Mouse (Mus musculus) gastrocnemius, adult 8-10 months (tissue): Measurements from ENCODE around the gene C8g. TPM values are rescaled to one million over a fixed set of nuclear protein-coding genes. Genes with fewer than 3 reads are reported as not detected.

Experiments
- DNase-seq, 2 experiments: peaks; one replicate each; pipeline ENCODE4 v3.0.0; 2022; ENCODE audit warnings: low spot score in 2 of 2
- total RNA-seq, 4 experiments: library from RNA; stranded (reverse); gene quantifications; 2 replicates each; pipeline ENCODE4 v1.2.4; 2022

C8g gene
- total RNA-seq, 4 experiments from 2014 or later, result 1.0 to 1.8 (median 1.6) TPM

GRCm38 (mm10) chr2:25468962-25469915 lies 32.3 kb downstream of the C8g start:
- DNase-seq, result no peak

- DNase-seq, result no peak
Measured at GRCm38 (mm10) chr2:25467606-25468303, 33.8 kb downstream of the C8g start.

- DNase-seq, result no peak
Measured at GRCm38 (mm10) chr2:25465816-25466635, 35.5 kb downstream of the C8g start.

- DNase-seq, result no peak
Measured at GRCm38 (mm10) chr2:25465256-25465655, 36.3 kb downstream of the C8g start.

- no peak for DNase-seq
Measured at GRCm38 (mm10) chr2:25463630-25464029, 37.9 kb downstream of the C8g start.

- no peak for DNase-seq
Measured at GRCm38 (mm10) chr2:25461407-25461806, 40.1 kb downstream of the C8g start.

- peak; percentile 83 to 93 for DNase-seq
Measured at GRCm38 (mm10) chr2:25460551-25461309, 40.8 kb downstream of the C8g start, which contains the start of gene Paxx. TSS of gene Paxx (minus strand) at chr2:25461094.

GRCm38 (mm10) chr2:25460135-25460534 lies 41.4 kb downstream of the C8g start:
- peak in 1 of 2 experiments; percentile 26 for DNase-seq

GRCm38 (mm10) chr2:25458911-25459310 lies 42.6 kb downstream of the C8g start:
- peak; percentile 31 to 52 for DNase-seq

GRCm38 (mm10) chr2:25457022-25457896 lies 44.3 kb downstream of the C8g start:
- DNase-seq, result no peak

- DNase-seq, result no peak
Measured at GRCm38 (mm10) chr2:25456205-25456953, 45.1 kb downstream of the C8g start, which contains the start of gene Clic3. TSS of gene Clic3 (plus strand) at chr2:25456838.

- no peak for DNase-seq
Measured at GRCm38 (mm10) chr2:25452951-25453350, 48.6 kb downstream of the C8g start.

- no peak for DNase-seq
Measured at GRCm38 (mm10) chr2:25450853-25451647, 50.5 kb downstream of the C8g start.

Other genes starting within 250 kb of the C8g start
- 10 to 100 TPM; 11.7 to 14.1 (median 13.1) TPM for gene Tmem203, start 246.3 kb downstream of the C8g start, total RNA-seq
- gene Tprn, start 239.1 kb downstream of the C8g start, total RNA-seq, result 1 to 10 TPM; 2.0 to 5.3 (median 2.6) TPM
- gene Ssna1, start 229.3 kb downstream of the C8g start, total RNA-seq, result 10 to 100 TPM; 29.0 to 36.4 (median 31.2) TPM
- 10 to 100 TPM; 30.4 to 33.4 (median 31.3) TPM for gene Anapc2, start 229.2 kb downstream of the C8g start, total RNA-seq
- gene Tmem210, start 213.6 kb downstream of the C8g start, total RNA-seq, result not detected
- gene Lrrc26, start 211.8 kb downstream of the C8g start, total RNA-seq, result not detected
- not detected for gene Grin1, start 182.5 kb downstream of the C8g start, total RNA-seq
- 10 to 100 TPM; 13.9 to 15.0 (median 14.4) TPM for gene Man1b1, start 169.4 kb downstream of the C8g start, total RNA-seq
- gene Dpp7, start 145.4 kb downstream of the C8g start, total RNA-seq, result 10 to 100 TPM; 12.8 to 20.3 (median 16.7) TPM
- gene Uap1l1, start 136.0 kb downstream of the C8g start, total RNA-seq, result 10 to 100 TPM in 1 of 4 experiments, 1 to 10 TPM in 3; 3.6 to 11.9 (median 4.8) TPM
- not detected for gene Sapcd2, start 129.4 kb downstream of the C8g start, total RNA-seq
- gene Entpd2, start 105.8 kb downstream of the C8g start, total RNA-seq, result 1 to 10 TPM; 3.8 to 8.0 (median 6.2) TPM
- gene Npdc1, start 102.4 kb downstream of the C8g start, total RNA-seq, result 10 to 100 TPM; 12.6 to 19.9 (median 15.7) TPM
- gene Fut7, start 78.5 kb downstream of the C8g start, total RNA-seq, result not detected
- gene Abca2, start 73.0 kb downstream of the C8g start, total RNA-seq, result 10 to 100 TPM; 14.6 to 19.4 (median 16.0) TPM
- gene Clic3, start 44.9 kb downstream of the C8g start, total RNA-seq, result 1 to 10 TPM in 1 of 4 experiments, under 1 TPM in 2, not detected in 1; 0.64 to 1.1 (median 0.77) TPM
- 10 to 100 TPM; 11.2 to 15.0 (median 14.9) TPM for gene Paxx, start 40.6 kb downstream of the C8g start, total RNA-seq
- not detected for gene Ptgds, start 31.7 kb downstream of the C8g start, total RNA-seq
- gene Lcn12, start 7.8 kb downstream of the C8g start, total RNA-seq, result not detected
- 100 to 1,000 TPM in 1 of 4 experiments, 10 to 100 TPM in 3; 83.3 to 100 (median 89.7) TPM for gene Fbxw5, start 969 bp downstream of the C8g start, total RNA-seq
- gene Traf2, start 45.2 kb upstream of the C8g start, total RNA-seq, result 10 to 100 TPM; 12.0 to 18.8 (median 15.2) TPM
- gene Edf1, start 56.1 kb upstream of the C8g start, total RNA-seq, result 100 to 1,000 TPM; 104 to 172 (median 141) TPM
- under 1 TPM; 0.19 to 0.46 (median 0.33) TPM for gene Mamdc4, start 73.1 kb upstream of the C8g start, total RNA-seq
- 10 to 100 TPM; 62.8 to 69.7 (median 65.5) TPM for gene Phpt1, start 73.5 kb upstream of the C8g start, total RNA-seq
- under 1 TPM; 0.13 to 0.20 (median 0.16) TPM for gene Ajm1, start 80.0 kb upstream of the C8g start, total RNA-seq
- 10 to 100 TPM; 83.3 to 94.6 (median 89.3) TPM for gene Rabl6, start 106.8 kb upstream of the C8g start, total RNA-seq
- not detected for gene Ccdc183, start 116.0 kb upstream of the C8g start, total RNA-seq
- gene Tmem141, start 120.3 kb upstream of the C8g start, total RNA-seq, result 10 to 100 TPM; 14.9 to 22.8 (median 17.3) TPM
- 1 to 10 TPM in 3 of 4 experiments, under 1 TPM in 1; 0.41 to 4.2 (median 1.9) TPM for gene Fcna, start 126.3 kb upstream of the C8g start, total RNA-seq
- gene Lcn8, start 151.4 kb upstream of the C8g start, total RNA-seq, result 1 to 10 TPM; 3.5 to 8.6 (median 5.2) TPM
- gene Lcn5, start 156.2 kb upstream of the C8g start, total RNA-seq, result not detected
- gene Lcn6, start 175.1 kb upstream of the C8g start, total RNA-seq, result not detected
- gene Lcn10, start 181.0 kb upstream of the C8g start, total RNA-seq, result not detected
- not detected for gene Obp2a, start 198.3 kb upstream of the C8g start, total RNA-seq
- gene Bmyc, start 205.0 kb upstream of the C8g start, total RNA-seq, result 10 to 100 TPM; 18.7 to 22.3 (median 20.6) TPM
- gene Obp2b, start 235.3 kb upstream of the C8g start, total RNA-seq, result not detected